Mouse (Mus musculus) c-Kit-positive CD71-positive TER-119-negative erythroid progenitor cells, embryonic 14.5 days (primary cell): ENCODE results near the gene Tmem198.

Experiments used
- DNase-seq: peaks from one replicate; pipeline ENCODE4 v3.0.0-alpha.2; 2013; ENCODE audit warnings: low read depth

The Tmem198 gene

GRCm38 (mm10) chr1:75455433-75455832, 23.9 kb upstream of the Tmem198 start:
- no peak for DNase-seq

- no peak for DNase-seq
Observed at GRCm38 (mm10) chr1:75455948-75456347, 23.4 kb upstream of the Tmem198 start.

- no peak for DNase-seq
Observed at GRCm38 (mm10) chr1:75456746-75457564, 22.4 kb upstream of the Tmem198 start.

- DNase-seq, result no peak
Observed at GRCm38 (mm10) chr1:75457710-75458024, 21.7 kb upstream of the Tmem198 start.

- no peak for DNase-seq
Observed at GRCm38 (mm10) chr1:75458025-75458788, 21.1 kb upstream of the Tmem198 start.

GRCm38 (mm10) chr1:75458789-75459684, 20.3 kb upstream of the Tmem198 start:
- no peak for DNase-seq

- DNase-seq, result no peak
Observed at GRCm38 (mm10) chr1:75460297-75460696, 19.0 kb upstream of the Tmem198 start.

- no peak for DNase-seq
Observed at GRCm38 (mm10) chr1:75462636-75463035, 16.7 kb upstream of the Tmem198 start.

GRCm38 (mm10) chr1:75463652-75464204, 15.6 kb upstream of the Tmem198 start:
- no peak for DNase-seq

- DNase-seq, result peak; percentile 78
Observed at GRCm38 (mm10) chr1:75467215-75467927, 12.0 kb upstream of the Tmem198 start.

GRCm38 (mm10) chr1:75469287-75469825, 10.0 kb upstream of the Tmem198 start:
- no peak for DNase-seq

- no peak for DNase-seq
Observed at GRCm38 (mm10) chr1:75476441-75476840, 2.9 kb upstream of the Tmem198 start.

GRCm38 (mm10) chr1:75477264-75477965, 1.9 kb upstream of the Tmem198 start:
- peak; percentile 58 for DNase-seq

GRCm38 (mm10) chr1:75477966-75478290, 1.4 kb upstream of the Tmem198 start:
- DNase-seq, result peak; percentile 43

- DNase-seq, result no peak
Observed at GRCm38 (mm10) chr1:75478497-75478896, 835 bp upstream of the Tmem198 start.

GRCm38 (mm10) chr1:75479635-75479989, 280 bp downstream of the Tmem198 start:
- no peak for DNase-seq

- no peak for DNase-seq
Observed at GRCm38 (mm10) chr1:75480036-75480435, 704 bp downstream of the Tmem198 start.

GRCm38 (mm10) chr1:75480735-75481134, 1.4 kb downstream of the Tmem198 start:
- no peak for DNase-seq

- DNase-seq, result no peak
Observed at GRCm38 (mm10) chr1:75486561-75486960, 7.2 kb downstream of the Tmem198 start.

- no peak for DNase-seq
Observed at GRCm38 (mm10) chr1:75487040-75487404, 7.7 kb downstream of the Tmem198 start.
